Mouse (Mus musculus): ENCODE data around the gene Pttg1ip. TPM values are rescaled to one million over a fixed set of nuclear protein-coding genes. Genes with fewer than 3 reads are reported as not detected.

Pttg1ip gene
- 38.1 and 43.6 TPM in 2 replicates for polyA plus RNA-seq (2012; rRNA removed)

GRCm38 (mm10) chr10:77581408-77582284 is at the start of gene Pttg1ip:
Gene Pttg1ip (plus strand): TSS chr10:77581720.

GRCm38 (mm10) chr10:77605908-77606826 is 24.6 kb downstream of the Pttg1ip start, which contains the start of the genes Sumo3 and Gm49325:
Gene Sumo3 (plus strand): TSS chr10:77606097.
Gene Gm49325 (plus strand): TSS chr10:77606197.

GRCm38 (mm10) chr10:77622055-77622988 is 40.8 kb downstream of the Pttg1ip start, which contains the start of gene Ube2g2:
Gene Ube2g2 (plus strand): TSS chr10:77622275.

Other genes with a start within 250 kb of the Pttg1ip start
- gene Adarb1, start 163.4 kb upstream of the Pttg1ip start, polyA plus RNA-seq (2012; rRNA removed): 0.93 and 1.1 TPM in 2 replicates
- gene Fam207a, start 65.9 kb upstream of the Pttg1ip start, polyA plus RNA-seq (2012; rRNA removed): 12.7 and 15.4 TPM in 2 replicates
- gene Itgb2, start 51.5 kb upstream of the Pttg1ip start, polyA plus RNA-seq (2012; rRNA removed): 7.4 and 9.6 TPM in 2 replicates
- 99.8 and 106 TPM in 2 replicates for gene Sumo3, start 24.4 kb downstream of the Pttg1ip start, polyA plus RNA-seq (2012; rRNA removed)
- gene Gm49325, start 24.5 kb downstream of the Pttg1ip start, polyA plus RNA-seq (2012; rRNA removed): 0.09 and 0.12 TPM in 2 replicates
- gene Ube2g2, start 40.6 kb downstream of the Pttg1ip start, polyA plus RNA-seq (2012; rRNA removed): 19.0 and 20.8 TPM in 2 replicates
- 0.03 and 0.10 TPM in 2 replicates for gene Tspear, start 104.8 kb downstream of the Pttg1ip start, polyA plus RNA-seq (2012; rRNA removed)
- gene Gm19402, start 109.0 kb downstream of the Pttg1ip start, polyA plus RNA-seq (2012; rRNA removed): not detected in 2 replicates
- gene Gm9508, start 115.5 kb downstream of the Pttg1ip start, polyA plus RNA-seq (2012; rRNA removed): not detected in 2 replicates
- not detected in 2 replicates for gene Gm10272, start 124.9 kb downstream of the Pttg1ip start, polyA plus RNA-seq (2012; rRNA removed)
- gene Gm10024, start 129.7 kb downstream of the Pttg1ip start, polyA plus RNA-seq (2012; rRNA removed): not detected in 2 replicates
- gene Gm10142, start 134.1 kb downstream of the Pttg1ip start, polyA plus RNA-seq (2012; rRNA removed): not detected in 2 replicates
- not detected in 2 replicates for gene Krtap12-1, start 138.9 kb downstream of the Pttg1ip start, polyA plus RNA-seq (2012; rRNA removed)
- not detected in 2 replicates for gene Gm10100, start 144.8 kb downstream of the Pttg1ip start, polyA plus RNA-seq (2012; rRNA removed)
- not detected in 2 replicates for gene Gm18596, start 160.9 kb downstream of the Pttg1ip start, polyA plus RNA-seq (2012; rRNA removed)
- not detected in 2 replicates for gene Gm9736, start 169.6 kb downstream of the Pttg1ip start, polyA plus RNA-seq (2012; rRNA removed)
- gene Gm3233, start 178.0 kb downstream of the Pttg1ip start, polyA plus RNA-seq (2012; rRNA removed): not detected in 2 replicates
- gene Gm3238, start 189.6 kb downstream of the Pttg1ip start, polyA plus RNA-seq (2012; rRNA removed): not detected in 2 replicates
- gene Gm7138, start 195.2 kb downstream of the Pttg1ip start, polyA plus RNA-seq (2012; rRNA removed): not detected in 2 replicates
- gene Gm3250, start 200.8 kb downstream of the Pttg1ip start, polyA plus RNA-seq (2012; rRNA removed): not detected in 2 replicates
- gene Gm7137, start 206.5 kb downstream of the Pttg1ip start, polyA plus RNA-seq (2012; rRNA removed): not detected in 2 replicates
- gene Gm9639, start 213.4 kb downstream of the Pttg1ip start, polyA plus RNA-seq (2012; rRNA removed): not detected in 2 replicates
- gene Gm19668, start 217.4 kb downstream of the Pttg1ip start, polyA plus RNA-seq (2012; rRNA removed): not detected in 2 replicates
- gene Gm9507, start 230.1 kb downstream of the Pttg1ip start, polyA plus RNA-seq (2012; rRNA removed): not detected in 2 replicates
- gene Gm2696, start 233.0 kb downstream of the Pttg1ip start, polyA plus RNA-seq (2012; rRNA removed): not detected in 2 replicates
- not detected in 2 replicates for gene Krtap10-4, start 245.4 kb downstream of the Pttg1ip start, polyA plus RNA-seq (2012; rRNA removed)

Measured in liver, embryonic 14 days (tissue).